Mouse (Mus musculus) lung, postnatal 14 days (tissue): ENCODE measurements around the gene Zfp787.
"Not testable (repeated sequence)": the region's sequence is repeated elsewhere in the genome, so short reads cannot be mapped to it uniquely, and the experiment has no call there.

ENCODE experiments used
- DNase-seq: peaks from one replicate; pipeline ENCODE4 v3.0.0; 2021

Gene Zfp787

GRCm38 (mm10) chr7:6155901-6156411 lies at the start of gene Zfp787:
Zfp787 (minus strand) TSS chr7:6155997.
- peak; percentile 96 for DNase-seq

DNA sequence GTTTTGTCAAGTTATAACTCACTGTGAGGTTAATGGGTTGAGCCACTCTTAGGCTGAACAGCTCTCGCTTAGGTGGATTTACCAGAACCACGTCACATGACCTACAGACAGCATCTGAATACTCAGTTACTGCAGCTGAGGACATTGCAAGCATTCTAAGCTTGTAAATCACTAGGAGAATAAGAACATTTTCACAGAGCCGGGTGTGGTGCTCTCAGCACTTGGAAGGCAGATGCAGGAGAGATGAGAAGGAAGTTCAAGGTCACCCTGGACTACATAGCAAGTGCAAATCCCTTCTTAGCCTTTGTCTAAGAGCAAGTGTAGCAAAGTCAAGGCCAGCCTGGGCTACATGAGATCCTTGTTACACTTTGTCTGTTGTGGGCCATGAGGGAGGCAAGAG lies 48.4 kb upstream of the Zfp787 start:
- no peak for DNase-seq

DNA sequence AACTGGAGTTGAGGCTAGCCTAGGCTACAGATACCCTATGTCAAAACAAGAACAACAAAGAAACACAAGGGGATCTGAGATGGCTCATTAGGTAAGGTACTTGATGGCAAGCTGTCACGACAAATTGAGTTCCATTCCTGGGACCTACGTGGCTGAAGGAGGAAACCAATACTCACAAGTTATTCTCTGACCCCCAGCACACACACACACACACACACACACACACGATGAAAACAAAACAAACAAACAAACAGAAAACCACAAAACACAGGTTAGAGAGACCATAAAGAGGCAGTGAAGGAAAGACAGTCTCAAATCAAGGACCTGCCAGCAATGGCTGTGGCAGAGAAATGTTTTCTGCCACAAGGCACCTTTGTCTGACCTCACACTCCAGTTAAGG lies 41.0 kb upstream of the Zfp787 start, which contains the start of gene Galp:
TSS of gene Galp (plus strand) at position 301 of the 400 bp plus-strand sequence.
- DNase-seq = no peak

DNA sequence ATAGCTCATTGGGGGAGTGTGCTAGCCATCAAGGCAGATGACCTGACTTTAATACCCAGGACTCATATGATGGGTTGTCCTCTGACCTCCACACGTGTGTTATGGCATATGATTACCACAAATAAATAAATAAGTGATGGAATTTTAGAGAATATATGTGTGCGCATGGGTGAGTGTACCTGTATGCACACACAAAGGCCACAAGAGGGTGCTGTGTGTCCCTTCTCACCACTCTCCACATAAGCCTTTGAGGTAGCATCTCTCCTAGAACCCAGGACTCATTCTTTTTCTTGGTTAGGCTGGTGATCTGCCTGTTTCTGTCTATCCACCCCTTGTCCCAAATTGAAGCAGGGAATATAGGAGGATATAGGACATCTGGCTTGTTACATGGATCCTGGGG lies 40.0 kb upstream of the Zfp787 start:
- DNase-seq = no peak

- DNase-seq = peak; percentile 74
Measured at GRCm38 (mm10) chr7:6194129-6194528, 38.3 kb upstream of the Zfp787 start.

DNA sequence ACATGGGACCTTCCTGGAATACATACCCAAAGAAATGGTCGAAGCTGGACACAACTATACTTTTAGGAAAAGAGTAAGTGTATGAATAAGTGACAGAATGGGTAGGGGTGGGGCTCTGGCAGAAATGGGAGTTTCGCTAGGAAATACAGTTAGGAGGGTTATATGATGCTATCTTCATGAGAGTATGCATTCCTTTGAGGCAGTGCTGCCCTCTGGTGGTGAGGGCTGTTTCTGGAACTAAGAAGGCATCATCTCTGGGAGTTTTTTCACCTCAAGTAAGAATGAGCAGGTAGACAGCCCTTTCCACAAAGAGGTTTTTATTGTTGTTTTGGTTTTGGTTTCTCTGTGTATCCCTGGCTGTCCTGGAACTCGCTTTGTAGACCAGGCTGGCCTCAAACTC lies 35.6 kb upstream of the Zfp787 start:
- DNase-seq = peak; percentile 86

DNA sequence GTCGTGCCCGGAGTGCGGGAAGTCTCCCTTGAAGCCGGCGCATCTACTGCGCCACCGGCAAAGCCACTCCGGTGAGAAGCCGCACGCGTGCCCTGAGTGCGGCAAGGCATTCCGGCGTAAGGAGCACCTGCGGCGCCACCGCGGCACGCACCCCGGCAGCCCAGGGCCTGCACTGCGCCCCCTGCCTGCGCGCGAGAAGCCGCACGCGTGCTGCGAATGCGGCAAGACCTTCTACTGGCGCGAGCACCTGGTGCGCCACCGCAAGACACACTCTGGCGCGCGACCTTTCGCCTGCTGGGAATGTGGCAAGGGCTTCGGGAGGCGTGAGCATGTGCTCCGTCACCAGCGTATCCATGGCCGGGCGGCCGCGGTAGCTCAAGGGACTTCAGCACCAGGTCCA lies 33.7 kb upstream of the Zfp787 start:
- DNase-seq = no peak

DNA sequence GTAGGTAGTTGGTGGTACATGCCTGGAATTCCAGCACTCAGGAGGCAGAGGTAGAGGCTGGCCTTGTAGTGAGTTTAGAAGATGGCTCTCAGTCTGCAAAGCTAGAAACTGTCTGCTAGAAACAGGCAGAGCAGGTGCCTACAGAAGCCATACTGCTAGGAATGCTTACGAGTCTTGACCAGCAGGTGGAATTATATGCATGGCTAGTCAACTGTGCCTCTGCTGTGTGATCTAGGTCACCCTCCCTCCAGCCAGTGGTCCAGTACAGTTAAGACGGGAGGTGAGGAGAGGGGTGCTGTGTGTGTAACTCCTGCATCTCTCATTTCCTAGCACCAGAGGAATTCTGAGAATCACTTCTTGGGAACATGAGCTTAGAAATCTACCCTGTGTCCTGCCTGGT lies 31.0 kb upstream of the Zfp787 start:
- no peak for DNase-seq

- no peak for DNase-seq
Measured at GRCm38 (mm10) chr7:6186176-6186575, 30.4 kb upstream of the Zfp787 start.

DNA sequence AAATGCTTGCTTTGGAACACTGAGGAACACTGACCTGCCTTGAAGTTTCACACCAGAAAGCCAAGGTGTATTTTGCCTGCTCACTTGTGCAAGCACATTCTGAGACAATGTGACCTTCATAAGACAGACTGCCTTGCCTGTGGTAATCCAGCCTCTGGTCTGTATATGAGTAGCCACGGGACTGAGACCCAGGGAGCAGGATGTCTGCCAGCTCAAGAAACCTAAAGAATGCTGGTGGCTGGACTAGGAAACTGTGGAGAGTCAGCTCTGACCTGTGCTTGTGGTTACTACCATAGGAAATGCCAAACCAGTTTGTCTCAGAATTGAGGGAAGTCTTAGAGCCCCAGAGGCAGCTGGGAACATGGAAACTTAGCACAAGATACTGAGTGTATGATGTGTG lies 29.6 kb upstream of the Zfp787 start:
- no peak for DNase-seq

DNA sequence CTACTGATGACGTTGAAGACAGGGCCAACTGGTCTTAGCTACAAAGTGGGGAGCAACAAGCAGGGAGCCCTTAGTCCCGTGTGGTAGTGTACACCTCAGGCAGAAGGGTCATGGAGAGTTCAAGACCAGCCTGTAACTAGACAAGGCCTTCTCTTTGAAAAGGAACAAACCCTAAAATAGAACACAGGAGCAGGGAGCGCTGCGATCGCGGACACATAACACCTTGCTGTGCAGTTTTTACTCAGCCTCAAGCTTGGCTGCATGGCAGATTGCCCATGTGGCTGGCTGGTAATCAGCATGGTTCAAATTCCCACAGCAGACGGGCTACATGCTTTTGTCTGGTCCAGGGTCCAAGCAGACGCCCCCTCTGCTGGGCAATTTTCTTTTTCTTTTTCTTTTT lies 28.7 kb upstream of the Zfp787 start:
- no peak for DNase-seq

GRCm38 (mm10) chr7:6183802-6184201 lies 28.0 kb upstream of the Zfp787 start:
- no peak for DNase-seq

GRCm38 (mm10) chr7:6182882-6183281 lies 27.1 kb upstream of the Zfp787 start:
- DNase-seq = no peak

GRCm38 (mm10) chr7:6179013-6179412 lies 23.2 kb upstream of the Zfp787 start:
- no peak for DNase-seq

DNA sequence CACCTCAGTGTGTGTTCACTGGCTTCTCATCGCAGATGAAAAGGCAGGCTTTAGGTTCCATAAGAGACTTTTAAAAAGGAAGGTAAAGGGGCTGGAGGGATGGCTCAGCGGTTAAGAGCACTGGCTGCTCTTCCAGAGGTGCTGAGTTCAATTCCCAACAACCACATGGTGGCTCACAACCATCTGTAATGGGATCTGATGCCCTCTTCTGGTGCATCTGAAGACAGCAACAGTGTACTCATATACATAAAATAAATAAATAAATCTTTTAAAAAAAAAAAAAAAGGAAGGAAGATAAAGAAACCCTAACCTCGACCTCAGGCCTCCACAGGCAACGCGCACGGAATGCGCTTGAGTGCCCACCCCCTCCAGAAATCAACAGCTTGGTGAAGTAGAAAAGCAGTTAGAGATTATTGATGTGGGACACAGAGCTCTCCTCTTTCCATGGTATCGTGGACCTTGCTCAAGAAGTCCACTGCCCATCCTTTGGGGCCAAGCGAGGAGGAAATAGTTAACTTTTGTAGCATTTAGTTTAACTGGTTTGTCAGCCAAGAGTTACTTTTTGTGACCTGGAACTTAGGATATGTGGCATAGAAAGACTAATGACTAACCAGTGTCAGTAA lies 18.7 kb upstream of the Zfp787 start:
- not testable (repeated sequence) for DNase-seq

- DNase-seq = no peak
Measured at GRCm38 (mm10) chr7:6173872-6174271, 18.1 kb upstream of the Zfp787 start.

- no peak for DNase-seq
Measured at GRCm38 (mm10) chr7:6172674-6173244, 17.0 kb upstream of the Zfp787 start.

GRCm38 (mm10) chr7:6172006-6172649 lies 16.3 kb upstream of the Zfp787 start, which contains the start of gene Zfp444:
Zfp444 (plus strand) TSS chr7:6172226.
- DNase-seq = peak; percentile 99

GRCm38 (mm10) chr7:6171444-6172005 lies 15.7 kb upstream of the Zfp787 start:
- peak; percentile 70 for DNase-seq

DNA sequence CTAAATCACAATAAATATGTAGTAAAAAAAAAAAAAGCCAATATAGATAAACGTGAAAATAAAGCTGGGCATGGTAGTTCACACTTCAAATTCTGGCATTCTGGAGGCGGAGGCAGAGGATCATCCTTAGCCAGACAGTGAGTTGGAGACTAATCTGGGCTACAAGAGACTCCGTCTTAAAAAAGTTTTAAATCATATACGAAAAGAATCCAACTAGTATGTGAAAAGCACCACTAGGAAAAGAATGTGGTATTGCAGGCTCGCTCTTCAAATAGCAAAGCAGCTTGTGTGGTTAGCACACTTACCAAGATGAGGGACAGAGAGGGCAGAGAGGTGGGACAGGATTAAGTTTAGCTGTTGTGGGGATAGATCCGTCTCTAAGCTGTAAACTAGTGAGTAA lies 15.1 kb upstream of the Zfp787 start:
- no peak for DNase-seq

DNA sequence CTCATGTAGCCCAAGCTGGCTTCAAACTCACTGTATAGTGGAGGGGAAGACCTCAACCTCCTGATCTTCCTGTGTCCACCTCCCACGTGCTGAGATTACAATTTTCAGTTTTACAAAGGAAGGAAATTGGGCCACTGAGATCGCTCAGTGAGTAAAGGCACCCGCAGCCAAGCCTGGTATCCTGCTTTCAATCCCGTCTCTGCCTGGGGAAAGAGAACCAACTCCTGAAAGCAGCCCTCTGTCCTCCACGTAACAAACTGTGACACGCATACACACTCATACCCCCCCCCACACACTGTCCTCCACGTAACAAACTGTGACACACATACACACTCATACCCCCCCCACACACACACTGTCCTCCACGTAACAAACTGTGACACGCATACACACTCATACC lies 14.6 kb upstream of the Zfp787 start:
- DNase-seq = no peak

DNA sequence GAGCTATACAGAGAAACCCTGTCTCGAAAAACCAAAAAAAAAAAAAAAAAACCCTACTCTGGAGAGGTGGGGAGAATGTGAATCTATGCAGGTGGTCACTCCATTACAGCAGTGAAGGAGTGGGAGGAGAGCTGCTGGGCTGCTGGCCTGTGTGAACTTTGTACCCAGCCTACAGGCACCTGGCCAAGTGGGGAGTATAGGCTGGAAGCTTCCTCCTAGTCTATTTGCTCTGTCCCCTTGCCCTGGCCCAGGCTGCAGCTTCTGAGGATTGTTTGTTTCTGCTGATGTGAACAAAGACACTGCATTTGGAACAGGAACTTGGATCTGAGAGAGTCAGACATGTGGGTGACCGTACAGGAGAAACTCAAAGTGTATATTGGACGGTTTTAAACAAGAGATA lies 13.6 kb upstream of the Zfp787 start:
- peak; percentile 51 for DNase-seq

GRCm38 (mm10) chr7:6164671-6165070 lies 8.9 kb upstream of the Zfp787 start:
- DNase-seq = no peak

DNA sequence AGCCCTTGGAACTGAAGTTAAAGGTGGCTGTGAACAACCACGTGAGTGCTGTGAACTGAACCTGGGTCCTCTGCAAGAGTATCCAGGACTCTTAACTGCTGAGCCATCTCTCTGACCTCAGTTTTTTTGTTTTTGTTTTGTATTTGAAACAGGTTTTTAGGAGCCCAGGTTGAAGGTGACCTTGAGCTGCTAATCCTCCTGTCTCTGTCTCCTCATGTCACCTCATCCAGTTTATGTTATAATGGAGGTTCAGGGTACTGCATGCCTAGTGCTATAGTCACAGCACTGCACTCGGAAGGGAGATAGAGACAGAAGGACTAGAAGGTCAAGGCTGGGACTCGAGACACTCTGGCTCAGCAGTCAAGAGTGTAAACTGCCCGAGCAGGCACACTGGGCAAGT lies 6.4 kb upstream of the Zfp787 start:
- DNase-seq = no peak
